In genomic region chr4:43730750-43731297, GRCm38 (mm10) we compare ENCODE assay signal across 18 mouse cellular contexts. TPM values are rescaled to one million over a fixed set of nuclear protein-coding genes. Genes with fewer than 3 reads are reported as not detected.
A peak's percentile ranks its signal among the peaks of the same experiment; 100 is the strongest.
DNase-seq lines count a peak whose midpoint lies in the region; ATAC-seq and TF ChIP-seq lines count a peak whose summit lies in the region.
"Had no signal": no experiment of that assay in that cellular context is flagged by ENCODE, and none has a peak within 500 bp of the region (broad histone marks: within the 10 kb centered on the region; RNA-seq: fewer than 3 reads in every experiment).

No protein-coding gene starts in this region.

- no peaks in the 10 kb centered on the region for H3K27me3 ChIP-seq in kidney, adult 2 months (replicated peaks; ENCODE audit: control insufficient read depth, insufficient read depth, low read length)
- H3K27me3 ChIP-seq in heart, embryonic 14.5 days (ENCODE audit: control insufficient read depth, insufficient read depth, low read length) = no peaks in the 10 kb centered on the region
- H3K27me3 ChIP-seq in lung, embryonic 16.5 days (ENCODE audit: control insufficient read depth, insufficient read depth, low read depth, low read length) = no peaks in the 10 kb centered on the region
- no peaks in the 10 kb centered on the region for H3K27me3 ChIP-seq in hindbrain, postnatal 0 days (ENCODE audit: insufficient read depth, low read length)
- H3K27me3 ChIP-seq: hindbrain, embryonic 13.5 days; Patski had no signal

- ATAC-seq in heart, embryonic 14.5 days (ENCODE audit: insufficient number of reproducible peaks, insufficient read depth, low FRiP score, low read depth) = no peak
- ATAC-seq in lung, embryonic 16.5 days (ENCODE audit: low read depth) = no peak
- no peak for ATAC-seq in hindbrain, postnatal 0 days
- ATAC-seq: midbrain, embryonic 16.5 days; Patski had no signal

- 74% methylated on average over 21 of the region's 21 CpGs for WGBS in kidney, adult 2 months
- 52% methylated on average over 21 of the region's 21 CpGs for WGBS in heart, embryonic 14.5 days
- WGBS in lung, embryonic 16.5 days = 57% methylated on average over 21 of the region's 21 CpGs
- 74% methylated on average over 21 of the region's 21 CpGs for WGBS in hindbrain, postnatal 0 days

- H3K9ac ChIP-seq in heart, embryonic 14.5 days (ENCODE audit: low read length) = no peak overlapping the region
- H3K9ac ChIP-seq in lung, embryonic 16.5 days (ENCODE audit: low read length) = no peak overlapping the region
- no peak overlapping the region for H3K9ac ChIP-seq in hindbrain, postnatal 0 days (replicated peaks; ENCODE audit: low read length)
- H3K9ac ChIP-seq: hindbrain, embryonic 13.5 days had no signal

- DNase-seq in kidney, adult 2 months = no peak
- no peak for DNase-seq in kidney, postnatal 10 days
- DNase-seq in R1 (ENCODE audit: low read depth, low spot score) = peak; percentile 58
- DNase-seq in cerebellum, adult 9-11 months = no peak
- DNase-seq in hindbrain, postnatal 0 days (ENCODE audit: low spot score) = no peak
- no peak for DNase-seq in cerebellum, adult 9-10 months

- H3K36me3 ChIP-seq in kidney, adult 2 months (ENCODE audit: control insufficient read depth, insufficient read depth, low read length) = no peaks in the 10 kb centered on the region
- H3K36me3 ChIP-seq in heart, embryonic 14.5 days (ENCODE audit: control insufficient read depth, insufficient read depth, low read length) = no peaks in the 10 kb centered on the region
- no peaks in the 10 kb centered on the region for H3K36me3 ChIP-seq in lung, embryonic 16.5 days (ENCODE audit: control insufficient read depth, insufficient read depth, low read length)
- H3K36me3 ChIP-seq in hindbrain, postnatal 0 days (ENCODE audit: insufficient read depth, low read length) = no peaks in the 10 kb centered on the region
- H3K36me3 ChIP-seq: hindbrain, embryonic 13.5 days had no signal

- no peak for TF ChIP-seq CTCF in kidney, adult 2 months (conservative IDR thresholded peaks at IDR 0.05; ENCODE audit: insufficient read depth, insufficient read length, low read depth, low read length)
- TF ChIP-seq CTCF in hindbrain, postnatal 0 days (IDR thresholded peaks at IDR 0.05; ENCODE audit: low read depth) = no peak

- H3K27ac ChIP-seq in kidney, adult 2 months (ENCODE audit: insufficient read depth, low read depth, low read length) = peak overlapping the region; percentile 97
- H3K27ac ChIP-seq in heart, embryonic 14.5 days (replicated peaks in 1 of 2; ENCODE audit: control insufficient read depth in 1 of 2, insufficient read depth in 1 of 2, low read depth in 2 of 2, low read length in 2 of 2) = peak overlapping the region; percentile 39 to 80; a peak in 3 of 4 replicates
- peak overlapping the region; percentile 82 for H3K27ac ChIP-seq in lung, embryonic 16.5 days (ENCODE audit: low read length)
- H3K27ac ChIP-seq in hindbrain, postnatal 0 days = no peak overlapping the region
- H3K27ac ChIP-seq: hindbrain, embryonic 13.5 days; macrophage had no signal

- peak overlapping the region; percentile 29 for H3K4me3 ChIP-seq in kidney, adult 2 months (ENCODE audit: insufficient read depth, low read depth, low read length)
- no peak overlapping the region for H3K4me3 ChIP-seq in heart, embryonic 14.5 days (ENCODE audit: control insufficient read depth in 1 of 2, insufficient read depth in 1 of 2, low read depth in 1 of 2, low read length in 2 of 2)
- H3K4me3 ChIP-seq in lung, embryonic 16.5 days (ENCODE audit: low read length) = no peak overlapping the region
- H3K4me3 ChIP-seq in hindbrain, postnatal 0 days (ENCODE audit: low read length) = no peak overlapping the region
- H3K4me3 ChIP-seq: erythroblast, embryonic 14.5 days; hindbrain, embryonic 13.5 days had no signal

- H3K9me3 ChIP-seq in heart, embryonic 14.5 days (ENCODE audit: control insufficient read depth, low read length) = no peaks in the 10 kb centered on the region
- no peaks in the 10 kb centered on the region for H3K9me3 ChIP-seq in lung, embryonic 16.5 days (ENCODE audit: control insufficient read depth, low read length)
- no peaks in the 10 kb centered on the region for H3K9me3 ChIP-seq in hindbrain, postnatal 0 days (ENCODE audit: low read length)
- H3K9me3 ChIP-seq: hindbrain, embryonic 13.5 days had no signal

- H3K4me2 ChIP-seq in heart, embryonic 14.5 days (ENCODE audit: low read length) = 0 out of 2 replicates have a peak overlapping the region, but pooled peaks have one; percentile 9
- peak overlapping the region; percentile 6; the same call in 1 of the 2 replicates for H3K4me2 ChIP-seq in lung, embryonic 16.5 days (ENCODE audit: low read depth, low read length)
- H3K4me2 ChIP-seq in hindbrain, postnatal 0 days (ENCODE audit: low read depth, low read length) = no peak overlapping the region
- H3K4me2 ChIP-seq: hindbrain, embryonic 13.5 days had no signal

- H3K4me1 ChIP-seq in kidney, adult 2 months (ENCODE audit: control insufficient read depth, insufficient read depth, low read length) = peaks cover 3% of the 10 kb centered on the region
- H3K4me1 ChIP-seq in heart, embryonic 14.5 days (ENCODE audit: control insufficient read depth in 2 of 2, insufficient read depth in 2 of 2, low read length in 2 of 2) = peaks cover 51 to 56% of the 10 kb centered on the region in 2 experiments
- H3K4me1 ChIP-seq in lung, embryonic 16.5 days (replicated peaks; ENCODE audit: control insufficient read depth, insufficient read depth, low read length) = peaks cover 54% of the 10 kb centered on the region
- H3K4me1 ChIP-seq in hindbrain, postnatal 0 days (ENCODE audit: insufficient read depth, low read length) = no peaks in the 10 kb centered on the region
- H3K4me1 ChIP-seq: hindbrain, embryonic 13.5 days had no signal

- TF ChIP-seq POLR2A in kidney, adult 2 months (IDR thresholded peaks at IDR 0.05; ENCODE audit: low read depth, low read length) = no peak

RNA-seq across cellular contexts. Expression of gene Spaar, which starts 1.0 kb away (rescaled TPM):
- polyA plus RNA-seq in kidney, adult 2 months (2012; rRNA removed) = 2.4 and 2.5 TPM in 2 replicates
- 0.23 and 0.42 TPM in 2 replicates for polyA plus RNA-seq in heart, embryonic 14.5 days (2014; fragmentation: Nextera tagmentation; extraction: Ambion mirVana)
- 1.2 and 2.1 TPM in 2 replicates for polyA plus RNA-seq in lung, embryonic 16.5 days (2015; fragmentation: Nextera tagmentation; extraction: Ambion mirVana)
- total RNA-seq in hindbrain, postnatal 0 days (2014; rRNA removed) = 0.10 and 0.22 TPM in 2 replicates
- polyA plus RNA-seq in hindbrain, postnatal 0 days (2015; fragmentation: Nextera tagmentation; extraction: Ambion mirVana) = 0.08 and 0.13 TPM in 2 replicates
- total RNA-seq: common myeloid progenitor, adult 5-6 weeks had no signal
- polyA plus RNA-seq: erythroblast, embryonic 14.5 days; hindbrain, embryonic 13.5 days; macrophage; neural tube, embryonic 14.5 days had no signal

RNA-seq across cellular contexts. Expression of gene Hrct1, which starts 3.8 kb away (rescaled TPM):
- polyA plus RNA-seq in kidney, adult 2 months (2012; rRNA removed) = 4.8 and 5.1 TPM in 2 replicates
- polyA plus RNA-seq in heart, embryonic 14.5 days (2014; fragmentation: Nextera tagmentation; extraction: Ambion mirVana) = 0.81 and 1.5 TPM in 2 replicates
- 2.0 and 2.9 TPM in 2 replicates for polyA plus RNA-seq in lung, embryonic 16.5 days (2015; fragmentation: Nextera tagmentation; extraction: Ambion mirVana)
- total RNA-seq in hindbrain, postnatal 0 days (2014; rRNA removed) = 0.73 and 1.8 TPM in 2 replicates
- polyA plus RNA-seq in hindbrain, postnatal 0 days (2015; fragmentation: Nextera tagmentation; extraction: Ambion mirVana) = 0.70 and 0.92 TPM in 2 replicates
- total RNA-seq: common myeloid progenitor, adult 5-6 weeks had no signal
- polyA plus RNA-seq: erythroblast, embryonic 14.5 days; macrophage had no signal

RNA-seq across cellular contexts. Expression of gene Olfr71, which starts 20.8 kb away (rescaled TPM):
- not detected in 2 replicates for polyA plus RNA-seq in kidney, adult 2 months (2012; rRNA removed)
- polyA plus RNA-seq in heart, embryonic 14.5 days (2014; fragmentation: Nextera tagmentation; extraction: Ambion mirVana) = not detected in 2 replicates
- polyA plus RNA-seq in lung, embryonic 16.5 days (2015; fragmentation: Nextera tagmentation; extraction: Ambion mirVana) = 0.08 and 0.16 TPM in 2 replicates
- not detected in 2 replicates for total RNA-seq in hindbrain, postnatal 0 days (2014; rRNA removed)
- not detected in 2 replicates for polyA plus RNA-seq in hindbrain, postnatal 0 days (2015; fragmentation: Nextera tagmentation; extraction: Ambion mirVana)
- total RNA-seq: common myeloid progenitor, adult 5-6 weeks; left cerebral cortex, adult 8-10 months had no signal
- polyA plus RNA-seq: erythroblast, embryonic 14.5 days; hindbrain, embryonic 13.5 days; kidney, embryonic 16.5 days; macrophage; neural tube, embryonic 14.5 days; Patski had no signal

RNA-seq across cellular contexts. Expression of gene Olfr70, which starts 30.2 kb away (rescaled TPM):
- polyA plus RNA-seq in kidney, adult 2 months (2012; rRNA removed) = not detected in 2 replicates
- polyA plus RNA-seq in heart, embryonic 14.5 days (2014; fragmentation: Nextera tagmentation; extraction: Ambion mirVana) = not detected in 2 replicates
- polyA plus RNA-seq in lung, embryonic 16.5 days (2015; fragmentation: Nextera tagmentation; extraction: Ambion mirVana) = not detected in 2 replicates
- total RNA-seq in hindbrain, postnatal 0 days (2014; rRNA removed) = 0.36 TPM in 1 of 2 replicates, not detected in the other
- not detected in 2 replicates for polyA plus RNA-seq in hindbrain, postnatal 0 days (2015; fragmentation: Nextera tagmentation; extraction: Ambion mirVana)
- total RNA-seq: common myeloid progenitor, adult 5-6 weeks; left cerebral cortex, adult 8-10 months had no signal
- polyA plus RNA-seq: erythroblast, embryonic 14.5 days; hindbrain, embryonic 13.5 days; kidney, embryonic 16.5 days; macrophage; midbrain, embryonic 16.5 days; neural tube, embryonic 14.5 days; Patski; stomach, embryonic 14.5 days had no signal

RNA-seq across cellular contexts. Expression of gene Olfr159, which starts 40.0 kb away (rescaled TPM):
- polyA plus RNA-seq in kidney, adult 2 months (2012; rRNA removed) = not detected in 2 replicates
- not detected in 2 replicates for polyA plus RNA-seq in heart, embryonic 14.5 days (2014; fragmentation: Nextera tagmentation; extraction: Ambion mirVana)
- not detected in 2 replicates for polyA plus RNA-seq in lung, embryonic 16.5 days (2015; fragmentation: Nextera tagmentation; extraction: Ambion mirVana)
- not detected in 2 replicates for total RNA-seq in hindbrain, postnatal 0 days (2014; rRNA removed)
- not detected in 2 replicates for polyA plus RNA-seq in hindbrain, postnatal 0 days (2015; fragmentation: Nextera tagmentation; extraction: Ambion mirVana)
- total RNA-seq: common myeloid progenitor, adult 5-6 weeks had no signal
- polyA plus RNA-seq: erythroblast, embryonic 14.5 days; hindbrain, embryonic 13.5 days; kidney, embryonic 16.5 days; macrophage; midbrain, embryonic 16.5 days; neural tube, embryonic 14.5 days; Patski; stomach, embryonic 14.5 days had no signal
